Mouse (Mus musculus): ENCODE data around the gene Junb. TPM values are rescaled to one million over a fixed set of nuclear protein-coding genes. Genes with fewer than 3 reads are reported as not detected.

Junb gene
- polyA plus RNA-seq, 2 experiments from 2014 or later: 28.9 to 30.5 TPM

DNA sequence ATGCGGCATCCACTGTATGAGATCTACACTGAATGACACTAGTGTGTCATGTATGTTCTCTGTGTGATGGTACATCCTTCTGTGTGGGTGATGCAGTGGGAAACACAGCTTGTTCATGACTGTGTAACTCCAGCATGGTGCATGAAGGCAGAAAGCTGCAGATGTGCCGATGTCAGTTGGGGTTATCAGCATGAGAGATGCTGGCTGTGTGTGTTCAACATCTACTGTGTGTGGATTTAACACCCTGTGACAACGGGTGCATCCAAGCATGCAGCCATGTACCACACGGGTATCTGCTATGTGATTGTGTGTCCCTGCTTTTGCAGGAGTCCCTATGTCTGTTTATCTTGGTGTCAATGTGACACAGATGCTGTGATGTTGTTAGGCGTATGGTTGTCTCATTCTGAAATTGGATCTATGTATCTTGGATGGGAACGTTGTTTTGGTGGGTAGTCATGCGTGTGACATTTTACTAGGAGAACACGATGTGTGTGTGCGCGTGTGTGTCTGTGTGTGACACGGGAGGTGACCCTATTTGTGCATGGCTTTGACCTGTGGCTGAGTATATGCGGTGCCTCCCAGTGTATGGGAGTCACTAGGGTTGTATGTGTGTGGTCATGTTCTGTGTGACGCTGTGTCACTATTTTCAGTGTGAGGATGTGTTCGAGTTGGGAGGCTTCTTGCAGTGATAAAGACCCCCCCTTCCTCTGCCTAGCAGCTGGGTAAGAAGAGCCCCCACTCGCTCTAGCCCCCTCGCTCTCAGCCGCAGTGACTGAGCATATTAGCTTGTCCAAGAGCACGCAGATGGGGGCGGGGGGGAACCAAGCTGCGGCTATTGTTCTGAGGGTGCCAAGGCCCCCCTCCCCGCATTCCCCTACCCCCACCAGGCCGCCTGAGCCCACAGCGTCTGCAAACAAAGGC is 42.2 kb downstream of the Junb start:
- ATAC-seq: no peak

GRCm38 (mm10) chr8:84935489-84935888 is 43.0 kb downstream of the Junb start:
- ATAC-seq: no peak

DNA sequence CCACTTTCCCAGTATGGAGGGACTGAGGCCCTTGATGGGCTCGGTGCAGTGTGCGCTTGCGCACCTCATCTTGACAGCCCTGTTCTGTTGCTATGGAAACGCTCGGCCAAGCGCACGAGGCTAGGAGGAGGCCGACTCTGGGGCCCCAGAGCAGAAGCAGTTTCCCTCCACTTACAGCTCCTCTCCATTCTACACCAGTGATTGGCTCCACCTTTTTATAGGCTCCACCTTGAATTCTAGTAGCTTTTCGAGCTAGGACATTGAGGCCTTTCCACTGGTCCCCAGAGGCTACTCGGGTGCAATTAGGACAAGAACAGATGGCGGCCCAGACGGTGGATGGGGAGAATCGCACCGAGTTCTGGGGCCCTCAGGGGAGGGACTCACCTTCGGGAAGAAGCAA is 43.7 kb downstream of the Junb start:
- no peak for ATAC-seq

DNA sequence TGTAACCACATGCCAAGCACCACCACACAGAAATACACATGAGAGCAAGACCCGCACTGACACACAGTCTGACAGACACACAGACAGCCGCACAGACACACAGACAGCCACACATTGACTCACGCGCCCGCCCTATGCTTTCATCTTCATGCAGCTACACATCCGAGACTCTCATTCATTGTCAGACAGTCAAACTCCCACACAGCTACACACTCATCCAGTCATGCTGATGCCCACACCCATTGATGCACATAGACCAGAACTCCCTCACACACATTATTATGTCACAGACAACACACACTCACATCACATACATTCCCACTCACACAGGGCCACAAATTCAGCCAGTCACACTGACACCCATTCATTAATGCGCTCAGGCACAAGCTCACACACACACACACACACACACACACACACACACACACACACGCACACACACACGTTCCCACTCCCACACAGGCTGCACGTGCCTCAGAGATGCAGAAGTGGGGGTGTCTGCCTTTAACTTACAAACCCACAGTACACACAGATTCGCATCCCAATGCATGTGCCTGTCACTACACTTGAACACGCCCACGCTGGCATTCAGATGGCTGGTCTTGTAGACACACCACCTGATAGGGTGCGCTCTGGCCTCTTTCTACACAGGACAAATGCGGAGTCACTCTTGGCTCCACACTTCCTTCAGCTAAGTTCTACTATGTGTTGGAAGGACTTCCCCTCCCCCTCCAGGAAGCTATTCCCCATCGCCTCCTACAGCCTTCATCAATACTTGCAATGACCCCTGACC is 44.6 kb downstream of the Junb start:
- ATAC-seq: no peak

DNA sequence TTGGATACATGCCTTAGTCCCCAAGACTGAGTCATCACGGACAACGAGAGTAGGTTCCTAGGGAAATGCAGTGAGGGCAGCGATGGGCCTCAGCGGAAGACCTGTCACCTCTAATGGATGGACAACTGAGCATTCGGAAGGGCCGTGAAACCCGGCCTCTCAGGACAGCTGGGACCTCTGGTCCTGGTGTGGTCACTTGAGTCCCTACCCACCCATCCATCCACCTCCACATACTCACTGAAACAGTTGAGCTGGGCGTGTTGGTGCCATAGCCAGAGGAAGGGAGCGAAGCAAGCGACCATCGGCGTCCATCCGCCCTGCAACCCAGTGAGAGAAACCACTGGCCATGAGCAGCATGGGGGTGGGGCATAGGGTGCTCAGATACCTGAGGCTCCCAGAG is 47.9 kb downstream of the Junb start:
- no peak for ATAC-seq

- no peak for ATAC-seq
These were observed 49.8 kb downstream of the Junb start for GRCm38 (mm10) chr8:84928456-84929306.

DNA sequence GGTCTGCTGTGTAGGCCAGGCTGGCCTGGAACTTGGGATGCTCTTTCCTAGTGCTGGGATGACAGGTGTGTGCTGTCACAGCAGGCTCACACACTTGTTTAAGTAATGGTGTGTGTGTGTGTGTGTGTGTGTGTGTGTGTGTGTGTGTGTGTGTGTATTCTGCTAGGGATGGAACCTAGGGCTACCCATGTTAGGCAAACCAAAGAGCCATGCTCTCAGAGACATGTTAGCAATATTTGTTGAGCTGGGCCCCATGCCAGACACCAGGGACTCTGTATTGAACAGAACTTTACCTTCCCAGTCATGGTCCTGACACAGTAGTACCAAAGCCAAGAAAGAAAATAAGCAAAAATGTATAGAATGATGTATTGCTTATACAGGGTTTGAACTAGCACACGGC is 51.0 kb downstream of the Junb start:
- no peak for ATAC-seq

GRCm38 (mm10) chr8:84925557-84925956 is 53.0 kb downstream of the Junb start:
- ATAC-seq: no peak

Other genes with a start within 250 kb of the Junb start
- 1 to 10 TPM; 2.0 to 2.2 TPM for gene Nfix, start 178.4 kb downstream of the Junb start, polyA plus RNA-seq (2017; shearing (Covaris generic))
- gene Dand5, start 155.9 kb downstream of the Junb start, polyA plus RNA-seq (2017; shearing (Covaris generic)): 1 to 10 TPM; 4.2 to 4.5 TPM
- 10 to 100 TPM; 18.5 to 21.5 TPM for gene Gadd45gip1, start 147.2 kb downstream of the Junb start, polyA plus RNA-seq (2017; shearing (Covaris generic))
- 100 to 1,000 TPM; 125 to 131 TPM for gene Rad23a, start 138.1 kb downstream of the Junb start, polyA plus RNA-seq (2017; shearing (Covaris generic))
- gene Calr, start 131.8 kb downstream of the Junb start, polyA plus RNA-seq (2017; shearing (Covaris generic)): 100 to 1,000 TPM; 269 to 303 TPM
- 10 to 100 TPM; 45.8 to 58.4 TPM for gene Farsa, start 121.7 kb downstream of the Junb start, polyA plus RNA-seq (2017; shearing (Covaris generic))
- gene Syce2, start 106.6 kb downstream of the Junb start, polyA plus RNA-seq (2017; shearing (Covaris generic)): 10 to 100 TPM in 1 of 2 experiments, 1 to 10 TPM in 1; 8.2 to 15.0 TPM
- gene Gcdh, start 84.8 kb downstream of the Junb start, polyA plus RNA-seq (2017; shearing (Covaris generic)): 10 to 100 TPM; 11.3 to 15.1 TPM
- gene Klf1, start 76.8 kb downstream of the Junb start, polyA plus RNA-seq (2017; shearing (Covaris generic)): 1 to 10 TPM in 1 of 2 experiments, not detected in 1; 1.1 TPM
- 10 to 100 TPM; 15.1 to 18.1 TPM for gene Dnase2a, start 70.2 kb downstream of the Junb start, polyA plus RNA-seq (2017; shearing (Covaris generic))
- 1 to 10 TPM in 1 of 2 experiments, under 1 TPM in 1; 0.64 to 1.0 TPM for gene Mast1, start 41.4 kb downstream of the Junb start, polyA plus RNA-seq (2017; shearing (Covaris generic))
- not detected for gene Rtbdn, start 31.7 kb downstream of the Junb start, polyA plus RNA-seq (2017; shearing (Covaris generic))
- not detected for gene Gm49661, start 9.3 kb downstream of the Junb start, polyA plus RNA-seq (2017; shearing (Covaris generic))
- 100 to 1,000 TPM; 246 to 312 TPM for gene Prdx2, start 9.1 kb downstream of the Junb start, polyA plus RNA-seq (2017; shearing (Covaris generic))
- gene Rnaseh2a, start 9.0 kb downstream of the Junb start, polyA plus RNA-seq (2017; shearing (Covaris generic)): 10 to 100 TPM; 68.9 to 91.0 TPM
- gene Hook2, start 11.9 kb upstream of the Junb start, polyA plus RNA-seq (2017; shearing (Covaris generic)): 1 to 10 TPM; 2.6 to 3.0 TPM
- gene Best2, start 35.8 kb upstream of the Junb start, polyA plus RNA-seq (2017; shearing (Covaris generic)): not detected
- 10 to 100 TPM; 55.6 to 98.1 TPM for gene Asna1, start 46.6 kb upstream of the Junb start, polyA plus RNA-seq (2017; shearing (Covaris generic))
- 10 to 100 TPM; 26.8 to 30.5 TPM for gene Trir, start 48.1 kb upstream of the Junb start, polyA plus RNA-seq (2017; shearing (Covaris generic))
- 10 to 100 TPM in 1 of 2 experiments, 1 to 10 TPM in 1; 9.2 to 19.4 TPM for gene Tnpo2, start 58.2 kb upstream of the Junb start, polyA plus RNA-seq (2017; shearing (Covaris generic))
- gene Fbxw9, start 81.3 kb upstream of the Junb start, polyA plus RNA-seq (2017; shearing (Covaris generic)): 1 to 10 TPM; 2.8 to 3.1 TPM
- not detected for gene Gm5741, start 89.3 kb upstream of the Junb start, polyA plus RNA-seq (2017; shearing (Covaris generic))
- 10 to 100 TPM; 28.3 to 29.8 TPM for gene Dhps, start 93.0 kb upstream of the Junb start, polyA plus RNA-seq (2017; shearing (Covaris generic))
- gene Wdr83os, start 102.0 kb upstream of the Junb start, polyA plus RNA-seq (2017; shearing (Covaris generic)): 100 to 1,000 TPM; 132 to 134 TPM
- 10 to 100 TPM; 33.1 to 46.7 TPM for gene Wdr83, start 102.6 kb upstream of the Junb start, polyA plus RNA-seq (2017; shearing (Covaris generic))
- 10 to 100 TPM; 64.8 to 82.0 TPM for gene Man2b1, start 104.6 kb upstream of the Junb start, polyA plus RNA-seq (2017; shearing (Covaris generic))
- not detected for gene Zfp791, start 144.4 kb upstream of the Junb start, polyA plus RNA-seq (2017; shearing (Covaris generic))
- under 1 TPM in 1 of 2 experiments, not detected in 1; 0.20 TPM for gene Cks1brt, start 173.2 kb upstream of the Junb start, polyA plus RNA-seq (2017; shearing (Covaris generic))
- not detected for gene Olfr371, start 247.3 kb upstream of the Junb start, polyA plus RNA-seq (2017; shearing (Covaris generic))

Data from activated CD4-positive, CD25-positive, alpha-beta regulatory T cell, adult 4 months (primary cell).